Mouse (Mus musculus): ENCODE results near the gene Sorcs3. TPM values are rescaled to one million over a fixed set of nuclear protein-coding genes. Genes with fewer than 3 reads are reported as not detected.

Gene Sorcs3
- polyA plus RNA-seq, 1 experiment from 2014 or later, result 0.99 TPM

DNA sequence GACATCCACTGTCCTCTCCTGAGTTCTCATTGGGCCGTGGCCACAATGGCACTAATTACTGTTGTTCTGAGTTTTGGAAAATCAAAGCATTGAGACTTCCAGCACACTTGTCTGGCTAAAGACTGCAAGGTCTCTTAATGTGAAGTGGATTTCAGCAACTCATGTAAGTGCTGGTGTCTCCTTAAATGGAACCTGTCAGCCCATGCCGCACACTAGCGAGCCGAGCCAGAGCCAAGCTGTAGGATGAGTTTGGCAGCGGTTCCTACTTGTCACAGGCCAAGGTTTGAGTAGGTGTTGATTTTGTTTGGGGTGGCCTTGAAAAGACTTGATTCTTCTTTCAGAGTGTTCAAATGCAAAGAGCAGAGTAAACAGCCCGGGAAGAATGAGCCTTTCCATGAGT, 445.8 kb downstream of the Sorcs3 start:
- Histone ChIP-seq H3K27ac (ENCODE audit: low read depth, low read length) (no peak overlapping the region), H3K9me3 (ENCODE audit: control insufficient read depth, low read length) (no peaks in the 10 kb centered on the region), H3K36me3 (ENCODE audit: control insufficient read depth, insufficient read depth, low read length) (no peaks in the 10 kb centered on the region), H3K27me3 (ENCODE audit: control insufficient read depth, insufficient read depth, low read length) (no peaks in the 10 kb centered on the region), H3K4me3 (ENCODE audit: low read length) (no peak overlapping the region), H3K9ac (ENCODE audit: low read depth, low read length) (no peak overlapping the region), H3K4me2 (replicated peaks; ENCODE audit: low read depth, low read length) (no peak overlapping the region), H3K4me1 (ENCODE audit: control insufficient read depth, insufficient read depth, low read length) (no peaks in the 10 kb centered on the region)
- no peak for ATAC-seq (ENCODE audit: low FRiP score, low TSS enrichment)
- WGBS, result 84% methylated on average over 6 of the region's 6 CpGs

GRCm38 (mm10) chr19:48660201-48660600, 454.4 kb downstream of the Sorcs3 start:
- Histone ChIP-seq H3K36me3 (ENCODE audit: control insufficient read depth, insufficient read depth, low read length) (no peaks in the 10 kb centered on the region), H3K27ac (ENCODE audit: low read depth, low read length) (no peak overlapping the region), H3K9ac (ENCODE audit: low read depth, low read length) (no peak overlapping the region), H3K4me3 (ENCODE audit: low read length) (no peak overlapping the region), H3K27me3 (ENCODE audit: control insufficient read depth, insufficient read depth, low read length) (no peaks in the 10 kb centered on the region), H3K9me3 (ENCODE audit: control insufficient read depth, low read length) (no peaks in the 10 kb centered on the region), H3K4me1 (ENCODE audit: control insufficient read depth, insufficient read depth, low read length) (no peaks in the 10 kb centered on the region), H3K4me2 (replicated peaks; ENCODE audit: low read depth, low read length) (no peak overlapping the region)
- 96% methylated on average over 6 of the region's 6 CpGs for WGBS
- no peak for ATAC-seq (ENCODE audit: low FRiP score, low TSS enrichment)

GRCm38 (mm10) chr19:48679896-48680295, 474.1 kb downstream of the Sorcs3 start:
- no peaks in the 10 kb centered on the region for H3K4me1 ChIP-seq (ENCODE audit: control insufficient read depth, insufficient read depth, low read length)
- no peak overlapping the region for H3K9ac ChIP-seq (ENCODE audit: low read depth, low read length)
- 96% methylated on average over 1 of the region's 1 CpGs for WGBS
- ATAC-seq (ENCODE audit: low FRiP score, low TSS enrichment), result no peak
- H3K4me3 ChIP-seq (ENCODE audit: low read length), result no peak overlapping the region
- no peaks in the 10 kb centered on the region for H3K27me3 ChIP-seq (ENCODE audit: control insufficient read depth, insufficient read depth, low read length)
- H3K27ac ChIP-seq (ENCODE audit: low read depth, low read length), result no peak overlapping the region
- no peaks in the 10 kb centered on the region for H3K36me3 ChIP-seq (ENCODE audit: control insufficient read depth, insufficient read depth, low read length)
- no peak overlapping the region for H3K4me2 ChIP-seq (replicated peaks; ENCODE audit: low read depth, low read length)
- H3K9me3 ChIP-seq (ENCODE audit: control insufficient read depth, low read length), result no peaks in the 10 kb centered on the region

DNA sequence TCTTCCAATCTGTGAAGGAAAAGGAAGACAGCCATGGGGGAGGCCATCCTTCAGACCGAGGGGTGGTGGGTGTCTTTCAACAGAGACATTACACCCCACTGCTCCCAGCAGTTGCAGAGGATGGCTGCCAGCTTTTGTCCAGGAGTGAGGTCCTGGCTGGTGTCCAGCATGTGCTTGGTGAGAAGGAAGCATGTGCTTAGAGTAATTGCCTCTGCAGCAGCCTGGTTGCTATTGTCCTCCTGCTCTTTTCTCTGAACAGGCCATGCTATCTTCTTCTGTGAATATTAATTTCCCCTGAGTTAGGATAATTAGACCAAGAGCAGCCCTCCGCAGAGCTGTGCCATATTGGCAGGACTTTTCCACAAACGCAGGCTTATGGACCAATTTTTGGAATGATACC, 476.7 kb downstream of the Sorcs3 start:
- no peaks in the 10 kb centered on the region for H3K36me3 ChIP-seq (ENCODE audit: control insufficient read depth, insufficient read depth, low read length)
- no peak overlapping the region for H3K9ac ChIP-seq (ENCODE audit: low read depth, low read length)
- H3K9me3 ChIP-seq (ENCODE audit: control insufficient read depth, low read length), result no peaks in the 10 kb centered on the region
- no peak overlapping the region for H3K4me3 ChIP-seq (ENCODE audit: low read length)
- 89% methylated on average over 3 of the region's 3 CpGs for WGBS
- ATAC-seq (ENCODE audit: low FRiP score, low TSS enrichment), result no peak
- H3K27me3 ChIP-seq (ENCODE audit: control insufficient read depth, insufficient read depth, low read length), result no peaks in the 10 kb centered on the region
- no peaks in the 10 kb centered on the region for H3K4me1 ChIP-seq (ENCODE audit: control insufficient read depth, insufficient read depth, low read length)
- no peak overlapping the region for H3K27ac ChIP-seq (ENCODE audit: low read depth, low read length)
- H3K4me2 ChIP-seq (replicated peaks; ENCODE audit: low read depth, low read length), result no peak overlapping the region

GRCm38 (mm10) chr19:48686369-48686768, 480.5 kb downstream of the Sorcs3 start:
- Histone ChIP-seq H3K36me3 (ENCODE audit: control insufficient read depth, insufficient read depth, low read length) (no peaks in the 10 kb centered on the region), H3K27ac (ENCODE audit: low read depth, low read length) (no peak overlapping the region), H3K4me3 (ENCODE audit: low read length) (no peak overlapping the region), H3K9ac (ENCODE audit: low read depth, low read length) (no peak overlapping the region), H3K4me1 (ENCODE audit: control insufficient read depth, insufficient read depth, low read length) (no peaks in the 10 kb centered on the region), H3K9me3 (ENCODE audit: control insufficient read depth, low read length) (no peaks in the 10 kb centered on the region), H3K27me3 (ENCODE audit: control insufficient read depth, insufficient read depth, low read length) (no peaks in the 10 kb centered on the region), H3K4me2 (replicated peaks; ENCODE audit: low read depth, low read length) (no peak overlapping the region)
- ATAC-seq (ENCODE audit: low FRiP score, low TSS enrichment), result peak; percentile 62
- 76% methylated on average over 2 of the region's 2 CpGs for WGBS

DNA sequence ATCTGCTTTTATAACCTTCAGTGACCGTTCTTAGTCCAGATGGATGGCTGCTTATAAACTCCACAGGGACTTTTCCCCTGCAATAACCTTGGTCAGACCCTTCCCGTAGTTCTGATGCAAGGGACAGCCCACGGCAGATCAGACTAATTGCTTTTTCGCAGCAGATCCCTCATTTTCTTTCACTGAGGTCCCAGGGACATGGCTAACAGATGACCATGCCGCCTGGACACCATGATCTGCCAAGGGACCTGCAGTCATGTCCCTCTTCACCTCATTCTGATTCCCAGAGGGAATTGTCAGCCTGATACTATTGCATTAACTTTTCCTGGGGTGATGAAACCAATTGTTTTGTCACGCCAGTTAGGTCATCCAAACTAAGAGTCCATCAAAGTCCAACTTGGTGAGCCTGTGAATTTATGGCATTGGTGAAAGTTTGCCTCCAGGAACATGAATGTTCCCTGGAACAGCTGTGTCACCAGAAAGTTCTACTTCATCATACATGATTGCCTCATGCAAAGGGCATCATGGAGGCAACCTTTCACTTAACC, 494.4 kb downstream of the Sorcs3 start:
- H3K4me3 ChIP-seq (ENCODE audit: low read length), result no peak overlapping the region
- H3K9me3 ChIP-seq (ENCODE audit: control insufficient read depth, low read length), result no peaks in the 10 kb centered on the region
- no peak overlapping the region for H3K4me2 ChIP-seq (replicated peaks; ENCODE audit: low read depth, low read length)
- no peaks in the 10 kb centered on the region for H3K4me1 ChIP-seq (ENCODE audit: control insufficient read depth, insufficient read depth, low read length)
- H3K9ac ChIP-seq (ENCODE audit: low read depth, low read length), result no peak overlapping the region
- 72% methylated on average over 6 of the region's 6 CpGs for WGBS
- no peak for ATAC-seq (ENCODE audit: low FRiP score, low TSS enrichment)
- H3K36me3 ChIP-seq (ENCODE audit: control insufficient read depth, insufficient read depth, low read length), result no peaks in the 10 kb centered on the region
- no peaks in the 10 kb centered on the region for H3K27me3 ChIP-seq (ENCODE audit: control insufficient read depth, insufficient read depth, low read length)
- H3K27ac ChIP-seq (ENCODE audit: low read depth, low read length), result no peak overlapping the region

GRCm38 (mm10) chr19:48703763-48704162, 497.9 kb downstream of the Sorcs3 start:
- Histone ChIP-seq H3K9ac (ENCODE audit: low read depth, low read length) (no peak overlapping the region), H3K36me3 (ENCODE audit: control insufficient read depth, insufficient read depth, low read length) (no peaks in the 10 kb centered on the region), H3K9me3 (ENCODE audit: control insufficient read depth, low read length) (no peaks in the 10 kb centered on the region), H3K4me2 (replicated peaks; ENCODE audit: low read depth, low read length) (no peak overlapping the region), H3K4me3 (ENCODE audit: low read length) (no peak overlapping the region), H3K27me3 (ENCODE audit: control insufficient read depth, insufficient read depth, low read length) (no peaks in the 10 kb centered on the region), H3K4me1 (ENCODE audit: control insufficient read depth, insufficient read depth, low read length) (peaks cover 2% of the 10 kb centered on the region; the same call in 1 of the 2 replicates), H3K27ac (ENCODE audit: low read depth, low read length) (no peak overlapping the region)
- no peak for ATAC-seq (ENCODE audit: low FRiP score, low TSS enrichment)
- 93% methylated on average over 2 of the region's 2 CpGs for WGBS

- ATAC-seq (ENCODE audit: low FRiP score, low TSS enrichment), result peak; percentile 73; the same call in 1 of the 2 replicates
- Histone ChIP-seq H3K4me3 (ENCODE audit: low read length) (no peak overlapping the region), H3K9me3 (ENCODE audit: control insufficient read depth, low read length) (no peaks in the 10 kb centered on the region), H3K4me1 (ENCODE audit: control insufficient read depth, insufficient read depth, low read length) (peaks cover 2% of the 10 kb centered on the region; the same call in 1 of the 2 replicates), H3K4me2 (replicated peaks; ENCODE audit: low read depth, low read length) (no peak overlapping the region), H3K27ac (ENCODE audit: low read depth, low read length) (no peak overlapping the region), H3K9ac (ENCODE audit: low read depth, low read length) (no peak overlapping the region), H3K36me3 (ENCODE audit: control insufficient read depth, insufficient read depth, low read length) (no peaks in the 10 kb centered on the region), H3K27me3 (ENCODE audit: control insufficient read depth, insufficient read depth, low read length) (no peaks in the 10 kb centered on the region)
- 3% methylated on average over 1 of the region's 1 CpGs for WGBS
Observed at GRCm38 (mm10) chr19:48706267-48706923, 500.6 kb downstream of the Sorcs3 start.

DNA sequence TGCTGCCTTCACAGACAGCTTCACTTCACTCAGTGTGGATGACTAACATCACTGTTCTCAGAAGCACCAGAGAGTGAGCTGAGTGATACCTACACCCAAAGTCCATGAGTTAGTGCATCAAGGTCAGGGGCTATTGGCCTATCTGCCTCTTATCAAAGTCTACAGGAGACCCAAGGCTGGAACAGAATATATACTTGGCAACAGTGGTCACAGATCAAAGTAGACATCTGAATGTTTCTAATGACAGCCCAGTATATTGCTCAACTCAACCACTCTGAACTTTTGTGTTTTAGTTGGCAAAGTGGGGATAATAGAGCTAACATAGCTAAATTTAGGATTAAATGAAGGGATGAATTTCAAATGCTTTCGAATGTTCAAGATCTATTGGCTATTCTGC, 501.1 kb downstream of the Sorcs3 start:
- no peak for ATAC-seq (ENCODE audit: low FRiP score, low TSS enrichment)
- H3K27ac ChIP-seq (ENCODE audit: low read depth, low read length), result no peak overlapping the region
- H3K4me3 ChIP-seq (ENCODE audit: low read length), result no peak overlapping the region
- 84% methylated on average over 1 of the region's 1 CpGs for WGBS
- peaks cover 2% of the 10 kb centered on the region; the same call in 1 of the 2 replicates for H3K4me1 ChIP-seq (ENCODE audit: control insufficient read depth, insufficient read depth, low read length)
- H3K4me2 ChIP-seq (replicated peaks; ENCODE audit: low read depth, low read length), result no peak overlapping the region
- no peak overlapping the region for H3K9ac ChIP-seq (ENCODE audit: low read depth, low read length)
- H3K9me3 ChIP-seq (ENCODE audit: control insufficient read depth, low read length), result no peaks in the 10 kb centered on the region
- no peaks in the 10 kb centered on the region for H3K27me3 ChIP-seq (ENCODE audit: control insufficient read depth, insufficient read depth, low read length)
- no peaks in the 10 kb centered on the region for H3K36me3 ChIP-seq (ENCODE audit: control insufficient read depth, insufficient read depth, low read length)
